Mouse (Mus musculus): ENCODE measurements around the gene Wnt5b. TPM values are rescaled to one million over a fixed set of nuclear protein-coding genes. Genes with fewer than 3 reads are reported as not detected.

The Wnt5b gene
- polyA plus RNA-seq, 1 experiment: not detected

GRCm38 (mm10) chr6:119395421-119396308 is 148.5 kb downstream of the Wnt5b start:
- Histone ChIP-seq H3K4me1 (ENCODE audit: control insufficient read depth) (peaks cover 13% of the 10 kb centered on the region), H3K4me3 (replicated peaks) (no peak overlapping the region), H3K36me3 (ENCODE audit: control insufficient read depth) (no peaks in the 10 kb centered on the region), H3K9me3 (ENCODE audit: control insufficient read depth, low read length) (no peaks in the 10 kb centered on the region), H3K27me3 (ENCODE audit: control insufficient read depth) (no peaks in the 10 kb centered on the region)
- TF ChIP-seq GATA1 (IDR thresholded peaks at IDR 0.05; ENCODE audit: low read length) (no peak), TAL1 (IDR thresholded peaks at IDR 0.05; ENCODE audit: low read length) (no peak)

DNA sequence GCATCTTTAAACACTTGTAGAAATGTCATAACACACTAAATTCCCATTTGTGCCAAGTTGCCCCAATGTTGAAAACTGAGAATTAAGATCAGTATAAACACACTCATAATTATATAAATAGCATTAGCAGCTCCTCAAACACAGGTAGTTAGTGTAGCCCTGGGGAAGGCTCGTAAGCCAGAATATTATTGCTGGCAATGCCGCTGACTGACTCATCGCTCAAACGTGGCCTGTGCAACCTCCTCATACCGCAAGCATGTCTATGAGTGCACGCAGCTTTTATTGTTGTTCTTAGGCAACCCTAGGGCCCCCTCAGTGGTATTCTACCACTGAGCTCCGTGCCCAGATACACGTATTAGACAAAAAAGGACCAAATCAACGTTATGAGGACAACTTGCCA is 151.3 kb downstream of the Wnt5b start:
- TF ChIP-seq TAL1 (IDR thresholded peaks at IDR 0.05; ENCODE audit: low read length) (no peak), GATA1 (IDR thresholded peaks at IDR 0.05; ENCODE audit: low read length) (no peak)
- no peak overlapping the region for H3K4me3 ChIP-seq (replicated peaks)
- H3K36me3 ChIP-seq (ENCODE audit: control insufficient read depth): no peaks in the 10 kb centered on the region
- H3K27me3 ChIP-seq (ENCODE audit: control insufficient read depth): no peaks in the 10 kb centered on the region
- peaks cover 26% of the 10 kb centered on the region for H3K4me1 ChIP-seq (ENCODE audit: control insufficient read depth)
- no peaks in the 10 kb centered on the region for H3K9me3 ChIP-seq (ENCODE audit: control insufficient read depth, low read length)

DNA sequence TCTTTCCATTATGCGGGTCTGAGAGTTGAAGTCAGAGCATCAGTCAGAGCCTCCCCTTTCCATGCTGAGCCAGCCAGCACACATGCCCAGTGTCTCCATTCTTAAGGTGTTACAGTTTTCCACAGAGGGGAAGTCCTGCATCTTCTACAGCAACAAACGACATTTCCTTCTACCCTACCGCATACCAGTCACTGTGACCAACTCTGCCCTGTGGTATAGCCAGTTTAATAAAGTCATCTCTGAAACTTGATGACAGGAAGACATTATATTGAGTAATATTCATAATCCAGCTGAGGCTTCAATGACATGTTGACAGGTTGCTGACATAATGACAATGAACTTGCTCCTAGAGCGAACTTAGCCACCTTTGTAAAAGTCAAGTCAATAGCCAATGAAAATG is 153.4 kb downstream of the Wnt5b start:
- peaks cover 4% of the 10 kb centered on the region for H3K36me3 ChIP-seq (ENCODE audit: control insufficient read depth)
- peaks cover 31% of the 10 kb centered on the region for H3K4me1 ChIP-seq (ENCODE audit: control insufficient read depth)
- no peaks in the 10 kb centered on the region for H3K27me3 ChIP-seq (ENCODE audit: control insufficient read depth)
- TF ChIP-seq TAL1 (IDR thresholded peaks at IDR 0.05; ENCODE audit: low read length) (no peak), GATA1 (IDR thresholded peaks at IDR 0.05; ENCODE audit: low read length) (no peak)
- H3K9me3 ChIP-seq (ENCODE audit: control insufficient read depth, low read length): no peaks in the 10 kb centered on the region
- no peak overlapping the region for H3K4me3 ChIP-seq (replicated peaks)

GRCm38 (mm10) chr6:119389089-119389488 is 155.1 kb downstream of the Wnt5b start:
- Histone ChIP-seq H3K9me3 (ENCODE audit: control insufficient read depth, low read length) (no peaks in the 10 kb centered on the region), H3K4me1 (ENCODE audit: control insufficient read depth) (peaks cover 31% of the 10 kb centered on the region), H3K36me3 (ENCODE audit: control insufficient read depth) (peaks cover 15% of the 10 kb centered on the region), H3K4me3 (replicated peaks) (peak overlapping the region; percentile 94), H3K27me3 (ENCODE audit: control insufficient read depth) (no peaks in the 10 kb centered on the region)
- no peak for TF ChIP-seq GATA1 (IDR thresholded peaks at IDR 0.05; ENCODE audit: low read length)
- no peak for TF ChIP-seq TAL1 (IDR thresholded peaks at IDR 0.05; ENCODE audit: low read length)

DNA sequence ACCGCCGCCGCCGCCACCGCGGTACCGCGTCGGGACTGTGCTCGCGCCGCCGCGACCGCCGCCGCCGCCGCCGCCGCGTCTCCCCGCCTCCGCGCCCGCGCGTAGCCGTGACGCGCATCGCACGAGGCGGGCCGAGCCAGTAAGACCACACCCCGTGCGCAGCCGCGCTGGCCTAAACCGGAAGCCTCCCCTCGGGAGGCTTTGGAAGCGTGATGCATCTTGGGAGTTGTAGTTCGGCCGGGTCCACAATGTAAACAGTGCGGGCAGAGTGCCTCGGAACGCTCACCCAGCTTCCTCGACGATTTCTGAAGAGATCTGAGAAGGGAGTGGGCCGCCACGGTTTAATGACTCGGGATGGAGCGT is 155.5 kb downstream of the Wnt5b start:
- Histone ChIP-seq H3K36me3 (ENCODE audit: control insufficient read depth) (peaks cover 19% of the 10 kb centered on the region), H3K9me3 (ENCODE audit: control insufficient read depth, low read length) (no peaks in the 10 kb centered on the region), H3K4me1 (ENCODE audit: control insufficient read depth) (peaks cover 34% of the 10 kb centered on the region), H3K27me3 (ENCODE audit: control insufficient read depth) (no peaks in the 10 kb centered on the region), H3K4me3 (replicated peaks) (peak overlapping the region; percentile 94)
- TF ChIP-seq TAL1 (IDR thresholded peaks at IDR 0.05; ENCODE audit: low read length) (no peak), GATA1 (IDR thresholded peaks at IDR 0.05; ENCODE audit: low read length) (no peak)

- Histone ChIP-seq H3K4me3 (replicated peaks) (peak overlapping the region; percentile 94), H3K36me3 (ENCODE audit: control insufficient read depth) (peaks cover 24% of the 10 kb centered on the region), H3K4me1 (ENCODE audit: control insufficient read depth) (peaks cover 35% of the 10 kb centered on the region), H3K27me3 (ENCODE audit: control insufficient read depth) (no peaks in the 10 kb centered on the region), H3K9me3 (ENCODE audit: control insufficient read depth, low read length) (no peaks in the 10 kb centered on the region)
- TF ChIP-seq TAL1 (IDR thresholded peaks at IDR 0.05; ENCODE audit: low read length) (no peak), GATA1 (IDR thresholded peaks at IDR 0.05; ENCODE audit: low read length) (no peak)
These were observed 156.1 kb downstream of the Wnt5b start for GRCm38 (mm10) chr6:119387801-119388649.

DNA sequence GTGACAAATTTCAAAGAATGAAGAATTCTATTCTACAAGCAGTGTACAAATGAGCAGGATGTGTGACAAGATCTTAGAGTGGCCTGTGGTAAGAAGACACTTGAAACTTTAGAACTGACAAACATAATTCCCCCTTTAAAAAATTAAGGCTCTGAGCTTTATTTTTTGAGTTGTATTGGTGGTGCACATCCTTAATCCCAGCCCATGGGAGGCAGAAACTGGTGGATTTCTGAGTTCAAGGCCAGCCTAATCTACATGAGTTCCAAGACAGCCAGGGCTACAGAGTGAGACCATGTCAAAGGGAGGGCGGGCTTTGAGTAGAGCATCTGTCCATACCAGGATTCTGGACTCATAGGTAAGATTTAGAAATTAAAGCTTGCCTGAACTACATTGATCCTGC is 157.3 kb downstream of the Wnt5b start:
- Histone ChIP-seq H3K27me3 (ENCODE audit: control insufficient read depth) (no peaks in the 10 kb centered on the region), H3K36me3 (ENCODE audit: control insufficient read depth) (peaks cover 28% of the 10 kb centered on the region), H3K4me3 (replicated peaks) (peak overlapping the region; percentile 94), H3K9me3 (ENCODE audit: control insufficient read depth, low read length) (no peaks in the 10 kb centered on the region), H3K4me1 (ENCODE audit: control insufficient read depth) (peaks cover 41% of the 10 kb centered on the region)
- TF ChIP-seq TAL1 (IDR thresholded peaks at IDR 0.05; ENCODE audit: low read length): no peak
- TF ChIP-seq GATA1 (IDR thresholded peaks at IDR 0.05; ENCODE audit: low read length): no peak

DNA sequence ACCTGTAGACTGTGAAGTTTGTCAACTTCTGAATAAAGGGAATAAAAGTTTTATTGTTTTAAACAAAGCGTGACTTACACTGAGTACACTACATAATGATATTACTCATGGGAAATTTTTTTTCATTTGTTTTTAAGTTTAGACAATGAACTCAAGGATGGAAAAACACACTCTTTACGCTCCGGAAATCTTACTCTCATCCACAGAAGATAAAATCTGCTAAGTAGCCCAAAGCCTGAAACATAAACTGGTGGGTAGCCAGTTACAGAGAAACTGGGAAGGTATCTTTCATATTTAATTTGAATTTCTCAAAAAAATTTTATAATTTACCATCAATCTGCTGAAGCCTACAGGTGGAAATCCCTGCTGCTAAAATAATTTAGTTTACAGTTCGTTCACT is 157.7 kb downstream of the Wnt5b start:
- H3K4me1 ChIP-seq (ENCODE audit: control insufficient read depth): peaks cover 44% of the 10 kb centered on the region

GRCm38 (mm10) chr6:119385668-119386067 is 158.5 kb downstream of the Wnt5b start:
- Histone ChIP-seq H3K9me3 (ENCODE audit: control insufficient read depth, low read length) (no peaks in the 10 kb centered on the region), H3K4me3 (replicated peaks) (no peak overlapping the region), H3K4me1 (ENCODE audit: control insufficient read depth) (peaks cover 47% of the 10 kb centered on the region), H3K27me3 (ENCODE audit: control insufficient read depth) (no peaks in the 10 kb centered on the region), H3K36me3 (ENCODE audit: control insufficient read depth) (peaks cover 34% of the 10 kb centered on the region)
- TF ChIP-seq TAL1 (IDR thresholded peaks at IDR 0.05; ENCODE audit: low read length) (no peak), GATA1 (IDR thresholded peaks at IDR 0.05; ENCODE audit: low read length) (no peak)

More for the DNA sequence above, 157.7 kb downstream of the Wnt5b start:
- Histone ChIP-seq H3K4me3 (replicated peaks) (no peak overlapping the region), H3K9me3 (ENCODE audit: control insufficient read depth, low read length) (no peaks in the 10 kb centered on the region), H3K36me3 (ENCODE audit: control insufficient read depth) (peaks cover 32% of the 10 kb centered on the region), H3K27me3 (ENCODE audit: control insufficient read depth) (no peaks in the 10 kb centered on the region)
- TF ChIP-seq GATA1 (IDR thresholded peaks at IDR 0.05; ENCODE audit: low read length) (no peak), TAL1 (IDR thresholded peaks at IDR 0.05; ENCODE audit: low read length) (no peak)

Other genes starting within 250 kb of the Wnt5b start
- gene Lrtm2, start 213.6 kb downstream of the Wnt5b start, polyA plus RNA-seq (2012): not detected in 2 replicates
- gene Adipor2, start 126.6 kb downstream of the Wnt5b start, polyA plus RNA-seq (2012): 0.67 and 0.74 TPM in 2 replicates
- 1.0 TPM in 2 replicates for gene Fbxl14, start 64.7 kb downstream of the Wnt5b start, polyA plus RNA-seq (2012)